Mouse (Mus musculus): Measurements from ENCODE around the gene Ramp1. TPM values are rescaled to one million over a fixed set of nuclear protein-coding genes. Genes with fewer than 3 reads are reported as not detected.

Ramp1 gene
- total and polyA plus RNA-seq, 3 experiments = 4.1 to 5.6 TPM; not detected in 1

GRCm38 (mm10) chr1:91249564-91250414, 70.2 kb downstream of the Ramp1 start, which contains the start of gene Ube2f (continued):
- no peak for TF ChIP-seq GABPA (IDR thresholded peaks at IDR 0.05; ENCODE audit: low read depth, low read length)
- TF ChIP-seq MYC (IDR thresholded peaks at IDR 0.05; ENCODE audit: low read depth, low read length) = peak; percentile 87
- peak; percentile 100 for TF ChIP-seq ZNF384 (IDR thresholded peaks at IDR 0.05; ENCODE audit: low read depth, low read length)
- peak; percentile 80 for TF ChIP-seq POLR2AphosphoS2 (IDR thresholded peaks at IDR 0.05; ENCODE audit: low read length)

DNA sequence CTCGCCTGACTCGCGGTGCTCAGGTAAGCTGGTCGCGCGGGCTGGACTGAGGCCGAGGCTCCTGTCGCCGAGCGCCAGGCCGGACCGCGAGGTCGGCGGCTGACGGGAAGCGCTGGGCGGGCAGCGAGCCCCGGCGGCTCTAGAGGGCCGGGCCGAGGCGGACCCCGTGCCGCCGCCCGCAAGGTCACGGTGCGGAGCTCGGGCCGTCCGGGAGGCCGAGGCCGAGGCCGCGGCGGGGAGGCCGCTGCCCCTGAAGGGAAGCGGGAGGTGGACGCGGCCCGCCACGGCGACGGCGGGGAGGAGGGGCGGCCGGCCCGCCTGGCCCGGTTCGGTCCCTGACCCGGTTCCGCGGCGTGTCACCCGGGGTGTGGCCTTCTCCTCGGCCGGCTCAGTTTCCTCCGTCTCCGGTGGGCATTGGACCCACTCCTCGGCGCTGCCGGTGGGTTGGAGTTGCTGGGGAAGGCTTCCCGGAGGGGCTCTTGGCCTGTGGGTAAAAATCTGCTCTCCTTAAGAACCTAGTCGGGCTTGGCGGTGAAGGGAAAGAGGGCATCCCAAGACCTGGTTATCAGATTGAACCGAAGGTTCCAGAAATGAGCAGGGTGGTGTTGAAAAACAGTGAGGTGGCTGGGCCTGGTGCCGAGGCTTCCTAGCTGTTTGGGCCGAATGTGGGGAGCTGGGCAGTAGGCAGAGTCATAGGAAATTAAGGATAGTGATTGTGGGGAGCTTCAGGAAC, 71.0 kb downstream of the Ramp1 start:
- Histone ChIP-seq H3K27me3 (ENCODE audit: control insufficient read depth in 1 of 2, insufficient read depth in 2 of 2, low read length in 2 of 2) (no peaks in the 10 kb centered on the region), H3K79me2 (ENCODE audit: control insufficient read depth, insufficient read depth, low read length, poor library complexity) (peaks cover 45% of the 10 kb centered on the region), H3K9ac (ENCODE audit: control insufficient read depth, low read depth, low read length, poor library complexity, severe bottlenecking) (peak overlapping the region; percentile 94), H3K9me3 (replicated peaks; ENCODE audit: insufficient read depth, low read length) (no peaks in the 10 kb centered on the region), H3K4me1 (ENCODE audit: control insufficient read depth in 1 of 2, insufficient read depth in 2 of 2, low read length in 2 of 2) (peaks cover 10 to 18% of the 10 kb centered on the region in 2 experiments), H3K4me3 (ENCODE audit: control insufficient read depth in 1 of 2, insufficient read depth in 1 of 2, low read depth in 2 of 2, low read length in 2 of 2) (peak overlapping the region; percentile 79 to 83), H3K36me3 (ENCODE audit: control insufficient read depth in 1 of 2, insufficient read depth in 2 of 2, low read length in 2 of 2) (peaks cover 2 to 15% of the 10 kb centered on the region in 2 experiments; a peak in 3 of 4 replicates), H3K27ac (ENCODE audit: control insufficient read depth, low read depth, low read length) (peak overlapping the region; percentile 52)
- DNase-seq (ENCODE audit: low read depth, low spot score) = peak; percentile 46
- TF ChIP-seq MXI1 (IDR thresholded peaks at IDR 0.05; ENCODE audit: low read depth, low read length) = no peak; the same call in 1 of the 2 replicates
- no peak for TF ChIP-seq CHD2 (IDR thresholded peaks at IDR 0.05; ENCODE audit: low read length)

DNA sequence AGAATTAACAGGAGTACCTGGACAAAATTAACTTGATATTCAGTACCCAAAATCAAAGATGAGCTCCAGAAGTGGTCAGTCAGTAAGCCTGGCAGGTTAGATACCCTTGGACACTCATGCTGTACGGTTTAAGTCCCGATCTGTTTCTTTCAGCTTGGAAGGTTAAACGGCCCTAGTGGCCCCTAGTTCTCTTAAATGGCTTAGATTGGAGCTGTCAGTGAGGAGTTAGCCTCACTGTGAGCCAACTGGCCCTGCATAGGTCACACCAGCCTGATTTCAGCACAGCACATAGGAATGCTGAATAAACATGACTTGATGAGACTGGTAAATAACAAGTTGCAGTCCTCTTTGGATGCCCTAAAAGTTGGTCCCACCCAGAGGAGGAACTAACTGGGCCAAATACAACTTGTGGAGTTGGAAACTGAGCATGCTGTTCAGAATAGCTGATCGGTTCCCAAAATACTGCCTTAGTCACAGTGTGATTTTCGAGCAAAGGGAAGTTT, 71.6 kb downstream of the Ramp1 start:
- no peaks in the 10 kb centered on the region for H3K9me3 ChIP-seq (replicated peaks; ENCODE audit: insufficient read depth, low read length)
- peak; percentile 63 for DNase-seq (ENCODE audit: low read depth, low spot score)
- H3K27ac ChIP-seq (ENCODE audit: control insufficient read depth, low read depth, low read length) = no peak overlapping the region
- peak overlapping the region; percentile 79 to 83 for H3K4me3 ChIP-seq (ENCODE audit: control insufficient read depth in 1 of 2, insufficient read depth in 1 of 2, low read depth in 2 of 2, low read length in 2 of 2)
- TF ChIP-seq MXI1 (IDR thresholded peaks at IDR 0.05; ENCODE audit: low read depth, low read length) = peak; percentile 19; the same call in 1 of the 2 replicates
- TF ChIP-seq MAZ (IDR thresholded peaks at IDR 0.05; ENCODE audit: low read depth, low read length) = no peak
- peaks cover 2 to 15% of the 10 kb centered on the region in 2 experiments; a peak in 3 of 4 replicates for H3K36me3 ChIP-seq (ENCODE audit: control insufficient read depth in 1 of 2, insufficient read depth in 2 of 2, low read length in 2 of 2)
- peaks cover 10 to 18% of the 10 kb centered on the region in 2 experiments for H3K4me1 ChIP-seq (ENCODE audit: control insufficient read depth in 1 of 2, insufficient read depth in 2 of 2, low read length in 2 of 2)
- peak overlapping the region; percentile 94 for H3K9ac ChIP-seq (ENCODE audit: control insufficient read depth, low read depth, low read length, poor library complexity, severe bottlenecking)
- peaks cover 45% of the 10 kb centered on the region for H3K79me2 ChIP-seq (ENCODE audit: control insufficient read depth, insufficient read depth, low read length, poor library complexity)
- H3K27me3 ChIP-seq (ENCODE audit: control insufficient read depth in 1 of 2, insufficient read depth in 2 of 2, low read length in 2 of 2) = no peaks in the 10 kb centered on the region

- no peaks in the 10 kb centered on the region for H3K27me3 ChIP-seq (ENCODE audit: control insufficient read depth in 1 of 2, insufficient read depth in 2 of 2, low read length in 2 of 2)
- H3K9ac ChIP-seq (ENCODE audit: control insufficient read depth, low read depth, low read length, poor library complexity, severe bottlenecking) = peak overlapping the region; percentile 2; the same call in 1 of the 2 replicates
- peak; percentile 54 for DNase-seq (ENCODE audit: low read depth, low spot score)
- no peak overlapping the region for H3K27ac ChIP-seq (ENCODE audit: control insufficient read depth, low read depth, low read length)
- H3K4me3 ChIP-seq (ENCODE audit: control insufficient read depth in 1 of 2, insufficient read depth in 1 of 2, low read depth in 2 of 2, low read length in 2 of 2) = peak overlapping the region in 1 of 2 experiments; percentile 79; a peak in 2 of 4 replicates
- peaks cover 10 to 18% of the 10 kb centered on the region in 2 experiments for H3K4me1 ChIP-seq (ENCODE audit: control insufficient read depth in 1 of 2, insufficient read depth in 2 of 2, low read length in 2 of 2)
- peaks cover 49% of the 10 kb centered on the region for H3K79me2 ChIP-seq (ENCODE audit: control insufficient read depth, insufficient read depth, low read length, poor library complexity)
- H3K36me3 ChIP-seq (ENCODE audit: control insufficient read depth in 1 of 2, insufficient read depth in 2 of 2, low read length in 2 of 2) = peaks cover 2 to 15% of the 10 kb centered on the region in 2 experiments; a peak in 3 of 4 replicates
- no peaks in the 10 kb centered on the region for H3K9me3 ChIP-seq (replicated peaks; ENCODE audit: insufficient read depth, low read length)
- TF ChIP-seq SIN3A (IDR thresholded peaks at IDR 0.05; ENCODE audit: low read length) (no peak), POLR2A (IDR thresholded peaks at IDR 0.05; ENCODE audit: control insufficient read depth in 1 of 2, insufficient read depth in 1 of 2, low read depth in 1 of 2, low read length in 2 of 2, poor library complexity in 1 of 2) (no peak), BHLHE40 (IDR thresholded peaks at IDR 0.05; ENCODE audit: borderline replicate concordance, low read depth, low read length) (no peak), TBP (IDR thresholded peaks at IDR 0.05; ENCODE audit: low read depth, low read length) (peak; percentile 71), SMC3 (IDR thresholded peaks at IDR 0.05; ENCODE audit: low read depth, low read length) (no peak), ELF1 (IDR thresholded peaks at IDR 0.05; ENCODE audit: low read depth, low read length) (no peak), NRF1 (IDR thresholded peaks at IDR 0.05; ENCODE audit: insufficient read depth, low read depth, low read length, poor library complexity, severe bottlenecking) (no peak), EP300 (IDR thresholded peaks at IDR 0.05; ENCODE audit: low read depth in 1 of 2, low read length in 2 of 2) (no peak), CHD1 (IDR thresholded peaks at IDR 0.05; ENCODE audit: low read depth, low read length) (no peak), TCF12 (IDR thresholded peaks at IDR 0.05; ENCODE audit: low read depth, low read length) (no peak), CTCF (IDR thresholded peaks at IDR 0.05 in 2 of 3, conservative IDR thresholded peaks at IDR 0.05 in 1 of 3; ENCODE audit: control insufficient read depth in 1 of 3, insufficient read depth in 1 of 3, low read depth in 2 of 3, low read length in 3 of 3, poor library complexity in 1 of 3, severe bottlenecking in 1 of 3) (peak; percentile 20 to 63 (median 25); a peak in 5 of 6 replicates), ZMIZ1 (IDR thresholded peaks at IDR 0.05; ENCODE audit: low read depth, low read length) (no peak), ZKSCAN1 (IDR thresholded peaks at IDR 0.05; ENCODE audit: low read depth, low read length) (no peak)
Measured at GRCm38 (mm10) chr1:91251927-91252326, 72.3 kb downstream of the Ramp1 start.
